Mouse (Mus musculus): ENCODE measurements at regions not wholly inside any gene's neighbourhood (a gene's known extent, or its start where the extent isn't known, plus 50 kb on each side); places are given as distances from the start of the nearest gene placed in this dataset.

GRCm38 (mm10) chr16:24180666-24181065 is 192.0 kb upstream of the Bcl6 start:
- no peak for DNase-seq (ENCODE audit: low spot score)

- no peak for DNase-seq (ENCODE audit: low spot score)
These were observed 188.9 kb upstream of the Bcl6 start for GRCm38 (mm10) chr16:24177564-24177963.

- no peak for DNase-seq (ENCODE audit: low spot score)
These were observed 188.5 kb upstream of the Bcl6 start for GRCm38 (mm10) chr16:24177131-24177530.

- no peak for DNase-seq (ENCODE audit: low spot score)
These were observed 187.4 kb upstream of the Bcl6 start for GRCm38 (mm10) chr16:24176057-24176456.

GRCm38 (mm10) chr16:24175235-24175760 is 186.6 kb upstream of the Bcl6 start:
- no peak for DNase-seq (ENCODE audit: low spot score)

- no peak for DNase-seq (ENCODE audit: low spot score)
These were observed 185.9 kb upstream of the Bcl6 start for GRCm38 (mm10) chr16:24174595-24174994.

GRCm38 (mm10) chr16:24173783-24174518 is 185.3 kb upstream of the Bcl6 start:
- DNase-seq (ENCODE audit: low spot score), result no peak

GRCm38 (mm10) chr16:24172653-24173052 is 184.0 kb upstream of the Bcl6 start:
- no peak for DNase-seq (ENCODE audit: low spot score)

- no peak for DNase-seq (ENCODE audit: low spot score)
These were observed 183.4 kb upstream of the Bcl6 start for GRCm38 (mm10) chr16:24172065-24172464.

GRCm38 (mm10) chr16:24171161-24171560 is 182.5 kb upstream of the Bcl6 start:
- no peak for DNase-seq (ENCODE audit: low spot score)

GRCm38 (mm10) chr16:24166496-24166895 is 177.8 kb upstream of the Bcl6 start:
- no peak for DNase-seq (ENCODE audit: low spot score)

- peak; percentile 25 for DNase-seq (ENCODE audit: low spot score)
These were observed 176.9 kb upstream of the Bcl6 start for GRCm38 (mm10) chr16:24165461-24166081.

GRCm38 (mm10) chr16:24160705-24161285 is 172.1 kb upstream of the Bcl6 start:
- DNase-seq (ENCODE audit: low spot score), result no peak

- DNase-seq (ENCODE audit: low spot score), result no peak
These were observed 170.7 kb upstream of the Bcl6 start for GRCm38 (mm10) chr16:24159336-24159735.

- no peak for DNase-seq (ENCODE audit: low spot score)
These were observed 169.1 kb upstream of the Bcl6 start for GRCm38 (mm10) chr16:24157753-24158152.

GRCm38 (mm10) chr16:24156729-24157430 is 168.2 kb upstream of the Bcl6 start:
- no peak for DNase-seq (ENCODE audit: low spot score)

GRCm38 (mm10) chr16:24154816-24155357 is 166.2 kb upstream of the Bcl6 start:
- no peak for DNase-seq (ENCODE audit: low spot score)

GRCm38 (mm10) chr16:24153943-24154342 is 165.3 kb upstream of the Bcl6 start:
- DNase-seq (ENCODE audit: low spot score), result no peak

GRCm38 (mm10) chr16:24151831-24152247 is 163.2 kb upstream of the Bcl6 start:
- peak; percentile 9 for DNase-seq (ENCODE audit: low spot score)

GRCm38 (mm10) chr16:24151178-24151725 is 162.6 kb upstream of the Bcl6 start:
- DNase-seq (ENCODE audit: low spot score), result peak; percentile 7

GRCm38 (mm10) chr16:24150512-24150911 is 161.9 kb upstream of the Bcl6 start:
- no peak for DNase-seq (ENCODE audit: low spot score)

- no peak for DNase-seq (ENCODE audit: low spot score)
These were observed 160.8 kb upstream of the Bcl6 start for GRCm38 (mm10) chr16:24149441-24149840.
